Mouse (Mus musculus) G1E (cell line): ENCODE results near the gene Kif7. TPM values are rescaled to one million over a fixed set of nuclear protein-coding genes. Genes with fewer than 3 reads are reported as not detected.

Source experiments
- ATAC-seq: 2 replicates; pipeline ENCODE4 v1.8.0; 2016; ENCODE audit warnings: mild to moderate bottlenecking; ENCODE audit not compliant: insufficient number of reproducible peaks, poor library complexity, low FRiP score, severe bottlenecking; ENCODE audit errors: extremely low read depth
- DNase-seq: peaks from one replicate; pipeline ENCODE4 v3.0.0; 2012; ENCODE audit warnings: low spot score
- H3K27me3 ChIP-seq: 2 replicates; pipeline ENCODE4 v1.6.1; 2012; ENCODE audit warnings: mild to moderate bottlenecking, low read length, inconsistent platforms; ENCODE audit not compliant: insufficient read depth
- H3K36me3 ChIP-seq: replicated peaks from 2 replicates; pipeline ENCODE3; 2012; ENCODE audit warnings: mild to moderate bottlenecking, inconsistent platforms
- H3K4me1 ChIP-seq: 2 replicates; pipeline ENCODE4 v1.6.1; 2012; ENCODE audit warnings: low read depth, low read length, inconsistent platforms, mixed read lengths; ENCODE audit not compliant: insufficient read depth
- H3K4me3 ChIP-seq: 2 replicates; pipeline ENCODE4 v1.5.1; 2012; ENCODE audit warnings: low read depth, mild to moderate bottlenecking, inconsistent platforms, low read length, moderate library complexity, mixed read lengths
- H3K9me3 ChIP-seq: replicated peaks from 2 replicates; pipeline ENCODE4 v1.6.1; 2012; ENCODE audit warnings: inconsistent platforms
- CTCF ChIP-seq: IDR thresholded peaks from 2 replicates; pipeline ENCODE4 v1.5.1; 2012; ENCODE audit warnings: low read depth, low read length, inconsistent platforms, mixed read lengths
- GATA1 ChIP-seq: IDR thresholded peaks from 2 replicates; pipeline ENCODE4 v1.6.1; 2012; ENCODE audit warnings: borderline replicate concordance, low read length, inconsistent platforms, mixed read lengths
- GATA2 ChIP-seq: IDR thresholded peaks from 2 replicates; pipeline ENCODE4 v1.6.1; 2012; ENCODE audit warnings: low read depth, low read length, inconsistent platforms, borderline replicate concordance
- POLR2AphosphoS5 ChIP-seq: IDR thresholded peaks from 2 replicates; pipeline ENCODE4 v1.6.1; 2012; ENCODE audit warnings: low read depth, low read length, inconsistent platforms; ENCODE audit not compliant: insufficient replicate concordance
- TAL1 ChIP-seq: conservative IDR thresholded peaks from 2 replicates; pipeline ENCODE4 v1.6.1; 2012; ENCODE audit warnings: low read depth, low read length, inconsistent platforms, mixed read lengths
- polyA plus RNA-seq: library from polyadenylated mRNA; stranded (reverse); fragments of >175 nt; gene quantifications from 2 replicates; pipeline ENCODE4 v1.2.3, GENCODE M21; 2012
- total RNA-seq, 2 experiments: library from RNA; stranded (forward) in 1 of 2; stranded (reverse) in 1 of 2; fragments of 200-1000 nt in 1 of 2; fragments of >200 nt in 1 of 2; fragmentation: Nextera tagmentation in 1 of 2; gene quantifications; 2 replicates each; pipeline ENCODE4 v1.2.3; 2014 to 2017

Gene Kif7
- total RNA-seq (2014; fragmentation: Nextera tagmentation) (2.6 and 2.7 TPM in 2 replicates), total RNA-seq (2017) (4.2 and 4.4 TPM in 2 replicates), polyA plus RNA-seq (17.6 and 19.9 TPM in 2 replicates)

DNA sequence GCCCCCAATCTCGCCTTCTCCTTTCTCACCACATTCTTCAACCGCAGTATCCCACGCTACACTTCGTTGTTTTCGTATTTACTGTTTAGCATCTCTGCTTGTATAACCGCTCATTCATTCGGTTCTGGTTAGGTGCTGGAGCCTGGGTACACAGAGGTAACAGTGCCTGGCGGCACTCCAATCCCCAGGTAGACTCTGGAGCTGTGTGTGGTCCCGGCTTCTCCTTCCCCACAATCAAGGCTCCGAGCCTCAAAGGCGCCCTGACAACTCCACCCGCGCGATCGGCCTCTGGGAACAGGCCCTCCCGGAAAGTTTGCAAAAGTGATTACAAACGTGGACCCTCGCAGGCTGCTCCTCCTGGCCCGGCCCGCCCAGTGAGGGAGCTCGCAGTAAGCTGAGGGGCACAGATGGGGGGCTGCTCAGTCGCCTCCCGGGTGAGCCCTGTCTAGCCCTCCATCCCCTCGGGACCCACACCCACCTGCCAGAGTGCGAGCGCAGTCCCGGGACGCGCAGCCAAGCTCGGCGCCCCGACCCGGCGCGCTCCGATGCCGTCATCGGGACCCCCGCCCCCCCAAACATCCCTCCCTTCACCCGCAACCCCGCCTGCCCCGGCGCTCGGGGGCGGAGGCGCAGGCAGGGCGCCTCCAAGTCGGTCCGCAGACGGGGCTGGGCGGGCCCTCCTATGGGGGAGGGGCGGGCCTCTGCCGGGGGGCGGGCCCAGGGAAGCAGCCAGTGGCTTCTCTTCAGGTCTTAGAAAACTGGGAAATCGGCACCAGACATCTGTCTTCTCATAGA lies at the start of gene Kif7:
Kif7 (minus strand) TSS at position 534 of the 795 bp plus-strand sequence.
- peak; percentile 95 for DNase-seq
- Histone ChIP-seq H3K27me3 (peaks cover 18% of the 10 kb centered on the region), H3K4me1 (peaks cover 25% of the 10 kb centered on the region), H3K4me3 (peak within 1 kb of the TSS; percentile 90), H3K9me3 (peaks cover under 1% of the 10 kb centered on the region; the same call in 1 of the 2 replicates), H3K36me3 (peaks cover 31% of the 10 kb centered on the region)
- ATAC-seq: peak; percentile 49; the same call in 1 of the 2 replicates
- TF ChIP-seq TAL1 (no peak), CTCF (no peak), POLR2AphosphoS5 (no peak), GATA1 (no peak), GATA2 (no peak)

DNA sequence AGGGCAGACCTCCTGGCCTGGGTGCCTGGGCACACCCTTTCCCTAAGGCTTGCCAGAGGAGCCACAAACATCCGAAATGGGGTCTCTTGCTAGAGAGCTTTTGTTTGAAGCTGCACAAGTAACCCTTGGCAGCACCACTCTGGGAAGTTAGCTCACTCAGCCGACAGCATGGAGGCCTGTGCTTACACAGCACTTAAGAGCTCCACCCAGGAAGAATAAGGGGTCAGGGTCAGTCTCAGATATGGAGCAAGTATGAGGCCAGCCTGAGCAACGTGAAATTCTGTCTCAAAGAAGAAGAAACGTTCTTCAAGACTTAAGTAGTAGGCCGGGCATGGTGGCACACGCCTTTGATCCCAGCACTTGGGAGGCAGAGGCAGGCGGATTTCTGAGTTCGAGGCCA lies 46.6 kb upstream of the Kif7 start:
- H3K27me3 ChIP-seq: peaks cover 8% of the 10 kb centered on the region
- no peak for ATAC-seq
- no peaks in the 10 kb centered on the region for H3K36me3 ChIP-seq
- H3K4me1 ChIP-seq: no peaks in the 10 kb centered on the region
- no peak for DNase-seq
- H3K4me3 ChIP-seq: no peak overlapping the region
- TF ChIP-seq CTCF (no peak), TAL1 (no peak), GATA2 (no peak), GATA1 (no peak), POLR2AphosphoS5 (no peak)
- H3K9me3 ChIP-seq: no peaks in the 10 kb centered on the region

DNA sequence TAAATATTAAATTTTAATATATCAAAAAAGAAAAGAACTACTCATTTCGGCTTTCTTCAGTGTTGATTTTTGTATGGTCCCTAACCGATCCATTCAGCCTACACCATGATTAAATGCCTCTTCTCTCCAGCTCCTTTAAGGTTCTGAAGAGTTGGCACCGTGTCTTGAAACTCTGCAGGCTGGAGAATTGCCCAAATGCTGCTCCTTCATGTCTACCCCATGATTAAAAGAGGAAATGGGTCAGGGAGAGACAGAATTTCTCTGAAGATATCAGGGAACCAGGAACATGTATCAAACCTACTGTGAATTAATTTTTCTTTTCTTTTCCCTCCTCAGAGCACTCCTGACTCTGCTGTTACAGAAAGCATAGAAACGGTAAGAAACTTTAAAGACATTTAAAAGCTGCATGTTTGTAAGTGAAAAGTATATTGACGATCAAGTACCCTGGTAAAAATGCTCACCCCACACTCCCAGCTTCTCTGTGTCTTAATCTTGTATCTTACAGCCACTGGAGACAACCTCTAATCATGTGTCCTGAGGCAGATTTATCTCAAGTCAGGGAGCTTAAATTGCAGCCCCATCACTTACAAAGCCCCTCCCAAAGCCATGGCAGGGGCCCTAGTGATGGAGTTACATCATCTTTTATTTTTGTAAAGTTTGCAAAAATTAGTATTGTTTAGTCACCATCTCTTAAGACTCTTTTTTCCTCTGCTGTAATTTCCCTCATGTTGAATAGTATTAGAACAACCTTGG lies 45.8 kb upstream of the Kif7 start:
- Histone ChIP-seq H3K27me3 (peaks cover 8% of the 10 kb centered on the region), H3K4me1 (no peaks in the 10 kb centered on the region), H3K4me3 (no peak overlapping the region), H3K36me3 (no peaks in the 10 kb centered on the region), H3K9me3 (no peaks in the 10 kb centered on the region)
- ATAC-seq (no peak), DNase-seq (no peak)
- TF ChIP-seq GATA2: no peak
- no peak for TF ChIP-seq TAL1
- TF ChIP-seq POLR2AphosphoS5: no peak
- no peak for TF ChIP-seq GATA1
- TF ChIP-seq CTCF: no peak

DNA sequence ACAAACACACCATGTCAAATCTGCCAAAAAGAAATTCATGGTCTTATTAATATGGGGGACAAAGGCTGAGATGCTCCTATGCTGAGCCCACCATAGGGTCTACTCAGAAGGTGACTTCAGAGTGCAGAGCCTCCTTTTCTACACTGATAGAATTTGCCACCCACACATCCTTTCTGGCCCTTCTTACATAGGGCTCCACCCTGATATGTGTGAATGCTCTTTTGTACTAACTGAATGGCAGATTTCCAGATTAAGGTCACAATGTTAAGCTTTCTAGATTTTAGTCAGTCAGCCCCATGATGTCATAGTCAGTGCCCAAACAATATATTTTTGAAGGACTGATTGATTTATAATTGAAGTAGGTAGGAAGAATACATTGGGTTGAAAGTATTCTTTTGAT lies 44.2 kb upstream of the Kif7 start:
- ATAC-seq: no peak
- no peak for DNase-seq
- H3K36me3 ChIP-seq: no peaks in the 10 kb centered on the region
- TF ChIP-seq TAL1: no peak
- no peak for TF ChIP-seq POLR2AphosphoS5
- no peak for TF ChIP-seq GATA1
- no peak for TF ChIP-seq GATA2
- no peak for TF ChIP-seq CTCF
- H3K27me3 ChIP-seq: peaks cover 10% of the 10 kb centered on the region
- H3K4me1 ChIP-seq: no peaks in the 10 kb centered on the region
- no peaks in the 10 kb centered on the region for H3K9me3 ChIP-seq
- H3K4me3 ChIP-seq: no peak overlapping the region

DNA sequence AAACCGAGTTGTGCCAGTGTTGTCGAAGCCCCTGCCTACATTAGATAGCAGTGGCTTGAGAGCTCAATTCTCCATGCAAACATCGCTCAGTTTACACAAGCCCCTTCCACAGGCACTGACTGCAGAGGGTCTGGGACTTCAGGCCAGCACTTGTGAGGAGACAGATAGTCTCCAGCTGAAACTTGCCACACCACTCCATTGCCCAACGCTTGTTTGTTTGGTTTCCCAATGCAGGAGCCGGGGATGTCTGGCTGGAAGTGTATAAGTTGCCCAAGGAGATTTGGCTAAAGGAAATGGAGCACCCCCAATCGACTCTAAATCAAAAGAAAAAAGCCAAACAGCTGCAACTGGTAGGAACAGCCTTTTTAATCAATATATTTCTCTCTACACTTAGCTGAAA lies 42.7 kb upstream of the Kif7 start:
- no peak for ATAC-seq
- no peak for DNase-seq
- peaks cover 12% of the 10 kb centered on the region for H3K27me3 ChIP-seq
- H3K4me3 ChIP-seq: no peak overlapping the region
- no peaks in the 10 kb centered on the region for H3K4me1 ChIP-seq
- H3K36me3 ChIP-seq: no peaks in the 10 kb centered on the region
- TF ChIP-seq CTCF (no peak), GATA2 (no peak), GATA1 (no peak), POLR2AphosphoS5 (no peak), TAL1 (no peak)
- no peaks in the 10 kb centered on the region for H3K9me3 ChIP-seq

DNA sequence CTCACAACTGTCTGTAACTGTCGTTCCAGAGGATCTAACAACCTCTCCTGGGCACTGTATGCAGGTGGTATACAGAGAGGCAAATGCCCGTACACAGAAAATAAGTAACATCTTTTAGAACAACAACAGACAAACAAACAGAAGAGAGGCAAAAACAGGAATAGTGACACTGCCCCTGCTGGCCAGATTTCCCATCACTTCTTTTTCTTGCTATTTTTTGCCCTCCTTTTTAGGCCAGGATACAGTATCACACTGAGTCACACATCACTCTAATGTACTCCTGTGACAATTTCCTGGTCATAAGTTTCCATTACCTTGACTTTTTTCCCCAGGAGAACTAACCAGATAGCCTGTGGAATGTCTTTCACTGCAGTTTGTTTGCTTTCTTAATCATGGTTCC lies 40.8 kb upstream of the Kif7 start:
- H3K36me3 ChIP-seq: no peaks in the 10 kb centered on the region
- TF ChIP-seq TAL1: no peak
- TF ChIP-seq GATA2: no peak
- H3K4me1 ChIP-seq: no peaks in the 10 kb centered on the region
- DNase-seq (no peak), ATAC-seq (no peak)
- no peak overlapping the region for H3K4me3 ChIP-seq
- no peaks in the 10 kb centered on the region for H3K9me3 ChIP-seq
- H3K27me3 ChIP-seq: peaks cover 12% of the 10 kb centered on the region

DNA sequence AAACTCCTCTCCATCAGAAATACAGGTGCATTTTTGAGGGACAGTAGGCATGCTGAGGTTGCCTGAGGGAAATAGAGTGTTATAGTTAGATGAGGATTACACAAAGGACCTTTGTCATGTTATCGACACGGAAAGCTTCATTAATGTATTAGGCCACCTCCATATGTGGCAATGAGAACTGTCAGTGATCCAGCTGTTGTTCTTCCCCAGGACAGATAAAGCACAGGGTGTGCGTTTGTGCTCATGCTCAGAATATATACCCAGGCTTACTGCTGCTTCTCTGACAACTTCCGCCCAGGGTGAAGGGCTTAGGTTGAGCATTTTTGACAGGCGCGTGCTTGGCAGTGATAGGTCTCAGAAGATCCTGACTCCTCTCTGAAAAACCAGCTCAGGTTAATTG lies 34.0 kb upstream of the Kif7 start:
- no peak overlapping the region for H3K4me3 ChIP-seq
- H3K9me3 ChIP-seq: no peaks in the 10 kb centered on the region
- no peak for ATAC-seq
- no peak for DNase-seq
- TF ChIP-seq POLR2AphosphoS5 (no peak), GATA1 (no peak), GATA2 (no peak), TAL1 (no peak), CTCF (no peak)
- peaks cover 2% of the 10 kb centered on the region; the same call in 1 of the 2 replicates for H3K4me1 ChIP-seq
- H3K36me3 ChIP-seq: no peaks in the 10 kb centered on the region
- H3K27me3 ChIP-seq: peaks cover 3% of the 10 kb centered on the region
